Mouse (Mus musculus): Measurements from ENCODE around the gene Pacsin1.

Pacsin1 gene

DNA sequence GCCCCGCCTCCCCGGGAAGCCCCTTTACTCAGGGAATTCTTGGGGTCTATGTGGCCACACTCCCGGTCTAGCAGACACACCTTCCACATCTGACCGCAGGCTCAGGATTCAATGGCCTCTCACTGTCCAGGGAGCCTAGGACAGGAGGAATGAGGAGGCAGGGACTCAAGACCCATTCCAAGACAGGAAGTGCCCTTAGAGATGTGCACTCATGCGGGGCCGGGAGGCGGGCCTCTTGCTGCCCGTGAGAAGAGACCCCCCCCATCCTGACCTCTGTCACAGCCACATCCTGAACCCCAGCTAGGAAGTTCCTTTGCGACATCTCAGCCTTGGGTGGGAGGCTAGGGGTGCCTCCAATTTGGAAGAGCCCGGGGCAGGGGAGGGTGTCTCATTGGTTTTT is 69.7 kb downstream of the Pacsin1 start:
- no peak for DNase-seq (ENCODE audit: inconsistent ontology term)

GRCm38 (mm10) chr17:27725412-27725811 is 70.1 kb downstream of the Pacsin1 start:
- no peak for DNase-seq (ENCODE audit: inconsistent ontology term)

- DNase-seq (ENCODE audit: inconsistent ontology term) = no peak
Observed at GRCm38 (mm10) chr17:27726527-27726926, 71.2 kb downstream of the Pacsin1 start.

DNA sequence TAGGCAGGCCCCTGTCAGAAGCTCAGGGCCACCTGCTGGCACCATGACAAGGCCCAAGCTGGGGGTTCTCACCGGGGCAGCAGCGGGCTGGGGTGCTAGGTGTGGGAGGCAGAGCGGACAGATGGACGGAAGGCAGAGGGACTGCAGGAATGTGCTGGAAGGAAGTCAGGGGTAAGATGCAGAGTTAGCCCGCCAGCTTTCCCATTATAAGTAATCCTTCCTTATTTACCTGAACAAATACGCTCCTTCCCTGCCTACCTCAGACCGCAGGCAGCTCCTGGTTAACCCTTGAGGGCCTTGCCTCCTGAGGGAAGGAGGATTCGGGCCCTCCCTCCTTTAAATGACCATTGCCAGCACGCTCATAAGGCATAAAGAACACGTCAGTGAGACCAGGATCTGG is 73.5 kb downstream of the Pacsin1 start, which contains the start of gene Spdef:
Gene Spdef, minus strand, starts transcription at position 186 of the 400 bp plus-strand sequence.
- DNase-seq (ENCODE audit: inconsistent ontology term) = no peak

DNA sequence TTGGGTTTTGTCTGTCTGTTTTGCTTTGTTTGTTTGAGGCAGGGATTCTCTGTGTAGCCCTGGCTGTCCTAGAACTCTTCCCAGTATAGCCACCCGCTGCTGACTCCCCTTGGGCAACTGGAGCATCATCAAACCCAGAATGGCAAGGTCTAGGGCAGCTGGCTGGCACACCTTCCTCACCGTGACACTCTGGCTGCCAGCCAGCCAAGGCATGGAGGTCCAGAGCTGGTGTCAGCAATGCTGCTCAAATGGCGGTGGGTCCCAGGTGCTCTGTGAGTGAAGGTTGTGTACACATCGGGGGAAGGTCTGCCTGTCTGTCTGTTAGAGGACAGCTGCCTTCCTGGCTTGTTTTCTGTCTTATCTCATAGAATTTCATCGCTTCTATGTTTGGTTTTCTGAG is 76.8 kb downstream of the Pacsin1 start:
- no peak for DNase-seq (ENCODE audit: inconsistent ontology term)

- no peak for DNase-seq (ENCODE audit: inconsistent ontology term)
Observed at GRCm38 (mm10) chr17:27732694-27733093, 77.4 kb downstream of the Pacsin1 start.

GRCm38 (mm10) chr17:27734344-27735073 is 79.2 kb downstream of the Pacsin1 start:
- DNase-seq (ENCODE audit: inconsistent ontology term) = no peak

- DNase-seq (ENCODE audit: inconsistent ontology term) = no peak
Observed at GRCm38 (mm10) chr17:27740961-27741360, 85.7 kb downstream of the Pacsin1 start.

DNA sequence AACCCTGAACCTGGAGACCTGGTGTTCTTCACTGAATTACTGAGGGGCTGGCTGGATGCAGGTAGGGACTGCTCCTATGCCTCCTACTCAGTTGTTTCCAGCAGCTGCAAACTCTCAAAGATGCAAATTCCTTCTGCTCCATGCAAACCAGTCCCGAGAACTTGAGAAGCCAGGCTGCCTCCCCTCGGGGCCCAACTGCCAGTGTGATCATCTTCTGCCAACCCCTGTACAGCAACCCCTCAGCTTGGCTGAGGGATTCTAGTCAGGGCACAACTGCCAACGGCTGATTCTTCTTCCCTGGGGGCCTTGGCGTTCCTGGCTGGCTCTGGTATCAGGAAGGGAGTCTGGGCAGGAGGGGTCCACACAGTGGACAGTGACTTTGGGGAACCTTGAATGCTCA is 91.1 kb downstream of the Pacsin1 start:
- no peak for DNase-seq (ENCODE audit: inconsistent ontology term)

- no peak for DNase-seq (ENCODE audit: inconsistent ontology term)
Observed at GRCm38 (mm10) chr17:27748123-27748522, 92.8 kb downstream of the Pacsin1 start.

DNA sequence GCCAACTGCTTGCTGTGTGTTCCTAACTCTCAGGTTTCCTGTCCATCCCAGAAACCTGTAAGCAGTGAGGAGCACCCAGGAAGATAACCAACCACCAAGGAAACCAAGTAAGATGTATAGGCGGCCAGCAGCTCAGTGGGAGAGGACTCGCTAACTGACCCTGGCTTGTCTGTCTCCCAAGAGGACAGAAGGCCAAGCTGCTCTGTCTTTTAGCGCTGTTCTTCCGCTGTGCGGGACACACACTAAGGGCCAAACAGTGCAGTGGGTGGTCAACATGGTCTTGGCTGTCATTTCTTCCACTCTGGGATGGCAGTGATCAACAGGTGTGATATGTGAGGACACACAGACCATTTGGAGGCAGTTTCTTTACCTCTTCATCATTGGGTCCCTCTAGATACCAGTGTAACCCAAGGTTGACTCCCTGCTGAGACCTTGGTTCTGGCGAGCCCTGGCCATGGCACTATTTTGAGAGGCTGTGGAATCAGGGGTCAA is 95.2 kb downstream of the Pacsin1 start:
- no peak for DNase-seq (ENCODE audit: inconsistent ontology term)

DNA sequence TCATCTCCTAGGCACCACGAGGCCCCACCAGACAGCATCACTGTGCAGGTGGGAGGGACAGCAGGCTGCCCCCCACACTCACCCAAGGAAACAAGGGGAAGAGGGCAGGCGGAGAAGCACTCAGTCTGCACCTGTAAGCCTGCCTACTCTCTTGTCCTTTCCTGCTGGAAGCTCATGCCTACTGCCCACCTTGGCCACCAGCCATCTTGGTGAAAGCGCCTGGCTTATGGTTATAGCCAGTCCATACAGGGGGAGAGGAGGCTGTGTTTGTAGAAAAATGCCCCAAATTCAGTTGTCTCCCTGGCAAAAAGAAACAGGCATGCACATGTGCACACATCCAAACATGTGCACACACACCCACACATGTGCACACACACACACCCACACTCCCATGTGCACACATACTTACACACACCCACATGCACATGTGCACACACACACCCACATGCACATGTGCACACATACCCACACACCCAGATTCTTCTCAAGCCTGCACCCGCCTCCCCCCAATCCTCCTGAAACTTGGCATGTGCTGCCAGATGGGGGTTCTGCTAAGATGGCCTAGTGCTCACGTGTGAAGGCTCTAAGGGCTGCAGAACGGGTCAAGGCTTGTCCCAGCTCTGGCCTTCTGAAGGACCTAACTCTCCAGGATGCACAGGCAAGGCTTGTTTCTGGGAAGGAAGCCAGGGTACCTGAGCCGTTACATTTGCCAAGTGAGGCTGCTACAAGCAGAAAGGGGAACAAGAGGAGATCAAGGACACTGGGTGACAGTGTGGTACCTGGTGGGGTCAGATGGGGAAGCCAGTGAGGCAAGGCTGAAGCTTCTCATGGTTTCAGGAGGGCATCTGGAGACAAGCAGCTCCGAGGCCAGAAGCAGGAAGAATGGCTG is 96.2 kb downstream of the Pacsin1 start:
- no peak for DNase-seq (ENCODE audit: inconsistent ontology term)

DNA sequence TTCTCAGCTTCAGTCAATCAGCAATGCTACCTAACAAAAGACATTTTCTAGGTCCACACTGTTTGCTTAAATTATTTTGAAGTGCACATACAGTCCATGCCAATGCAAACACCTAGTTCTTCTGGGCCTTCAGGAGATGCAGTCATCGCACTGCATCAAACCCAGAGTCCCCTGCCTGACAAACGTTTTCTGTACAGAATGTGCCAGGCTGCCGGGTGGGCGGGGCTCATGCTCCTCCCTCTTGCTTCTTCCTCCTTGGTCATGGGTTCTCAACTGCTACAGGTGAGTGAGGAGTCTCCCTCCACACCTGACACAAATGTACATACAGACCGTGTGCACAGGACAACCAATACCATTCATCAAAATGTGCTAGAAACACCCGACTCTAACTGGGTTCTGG is 104.9 kb downstream of the Pacsin1 start:
- no peak for DNase-seq (ENCODE audit: inconsistent ontology term)
